Mouse (Mus musculus) cortical plate, adult 2 months (tissue): ENCODE results near the gene Rplp2. TPM values are rescaled to one million over a fixed set of nuclear protein-coding genes. Genes with fewer than 3 reads are reported as not detected.

Source experiments
- H3K27ac ChIP-seq: fragments of 200-500 bp; 2 replicates; pipeline ENCODE4 v1.5.1; 2012; ENCODE audit warnings: low read length, control low read depth, inconsistent platforms; ENCODE audit not compliant: insufficient read depth
- H3K4me1 ChIP-seq: fragments of 200-500 bp; 2 replicates; pipeline ENCODE4 v1.6.1; 2011; ENCODE audit warnings: low read length; ENCODE audit not compliant: control insufficient read depth, insufficient read depth
- H3K4me3 ChIP-seq: fragments of 200-500 bp; 2 replicates; pipeline ENCODE4 v1.5.1; 2011; ENCODE audit warnings: mild to moderate bottlenecking, low read length, control low read depth; ENCODE audit not compliant: insufficient read depth
- CTCF ChIP-seq: fragments of 200-500 bp; IDR thresholded peaks from 2 replicates; pipeline ENCODE4 v1.5.1; 2011; ENCODE audit warnings: mild to moderate bottlenecking, control low read depth, low read length; ENCODE audit not compliant: insufficient read depth; ENCODE audit errors: extremely low read depth
- POLR2A ChIP-seq: fragments of 200-500 bp; IDR thresholded peaks from 2 replicates; pipeline ENCODE4 v1.6.1; 2011; ENCODE audit warnings: mild to moderate bottlenecking, low read length, control low read depth; ENCODE audit not compliant: insufficient read depth; ENCODE audit errors: extremely low read depth
- polyA plus RNA-seq: library from polyadenylated mRNA; depleted of rRNA; stranded (reverse); fragments of >200 nt; gene quantifications from 2 replicates; pipeline ENCODE4 v1.2.3, GENCODE M21; 2012

Rplp2 gene
- polyA plus RNA-seq, 1 experiment: 611 TPM

DNA sequence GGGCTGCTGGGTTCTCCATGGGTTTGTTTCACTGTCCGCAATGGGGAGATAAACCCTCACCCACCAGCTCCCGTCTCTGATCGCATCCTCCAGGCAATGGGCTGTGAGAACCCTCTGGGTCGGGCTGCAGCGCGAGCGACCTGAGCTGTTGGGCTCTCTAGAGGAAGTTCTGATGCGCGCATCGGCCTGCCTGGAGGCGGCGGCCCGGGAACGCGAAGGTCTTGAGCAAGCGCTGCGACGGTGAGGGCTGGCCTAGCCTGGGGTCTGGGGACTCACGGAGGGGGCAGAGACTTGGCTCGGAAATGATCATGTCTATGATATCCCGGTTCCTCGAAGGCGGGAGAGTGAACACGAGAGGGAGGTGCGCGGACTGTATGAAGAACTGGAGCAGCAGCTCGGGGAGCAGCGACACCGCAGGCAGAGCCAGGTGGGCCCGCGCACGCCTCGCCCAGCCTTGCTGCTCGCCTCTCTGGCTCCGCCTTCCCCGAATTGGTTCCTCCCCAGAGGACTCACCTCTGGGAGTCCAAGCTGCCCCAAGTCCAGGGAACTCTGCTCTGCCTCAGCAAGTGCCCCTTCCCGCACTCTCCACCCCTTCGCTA lies 17.5 kb downstream of the Rplp2 start:
- Histone ChIP-seq H3K27ac (peak overlapping the region; percentile 24; the same call in 1 of the 2 replicates), H3K4me1 (peaks cover 7% of the 10 kb centered on the region), H3K4me3 (peak overlapping the region; percentile 4; the same call in 1 of the 2 replicates)
- TF ChIP-seq CTCF: no peak
- no peak for TF ChIP-seq POLR2A

DNA sequence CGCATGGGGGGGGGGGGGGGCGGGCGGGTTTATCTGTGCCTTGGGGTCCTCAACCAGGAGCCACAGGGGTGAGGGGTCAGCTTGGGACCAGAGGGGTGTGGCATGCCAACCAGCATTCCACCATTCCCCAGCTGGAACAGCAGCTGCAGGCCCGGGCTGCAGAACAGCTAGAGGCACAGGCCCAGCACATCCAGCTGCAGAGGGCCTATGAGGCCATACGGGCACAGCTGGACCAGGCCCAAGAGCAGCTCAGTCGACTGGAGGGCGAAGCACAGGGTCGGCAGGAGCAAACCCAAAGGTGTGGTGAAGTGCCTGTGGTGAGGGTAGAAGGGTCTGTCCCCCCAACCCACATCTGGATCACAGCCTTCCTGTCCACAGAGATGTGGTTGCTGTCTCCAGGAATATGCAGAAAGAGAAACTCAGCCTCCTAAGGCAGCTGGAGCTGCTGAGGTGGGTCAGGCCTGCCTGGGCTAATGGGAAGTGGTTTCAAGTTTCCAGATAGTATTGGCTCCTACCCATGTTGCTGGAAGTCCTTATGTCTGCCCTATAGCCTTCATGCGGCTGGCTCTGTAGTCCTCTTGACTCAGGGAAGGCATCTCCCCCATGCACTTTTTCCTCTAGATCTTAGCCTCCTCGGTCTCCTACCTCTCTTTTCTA lies 18.3 kb downstream of the Rplp2 start:
- no peak overlapping the region for H3K27ac ChIP-seq
- H3K4me3 ChIP-seq: no peak overlapping the region
- H3K4me1 ChIP-seq: peaks cover 7% of the 10 kb centered on the region
- TF ChIP-seq CTCF: no peak
- TF ChIP-seq POLR2A: no peak

DNA sequence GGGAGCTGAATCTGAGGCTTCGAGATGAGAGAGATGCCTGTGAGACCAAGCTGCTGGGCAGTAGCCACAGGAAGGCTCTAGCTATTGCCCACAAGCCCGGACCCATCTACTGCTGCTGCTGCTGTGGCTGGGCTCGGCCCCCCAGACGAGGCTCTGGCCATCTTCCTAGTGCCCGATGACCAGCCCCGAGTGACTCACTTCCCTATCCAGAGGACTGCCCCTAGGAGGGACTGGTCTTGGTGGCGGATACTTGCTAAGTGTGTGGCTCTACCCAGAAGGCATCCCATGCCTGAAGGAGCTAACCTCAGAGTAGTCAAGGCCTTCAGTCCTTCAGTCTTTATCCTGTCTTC lies 18.9 kb downstream of the Rplp2 start:
- H3K4me3 ChIP-seq: no peak overlapping the region
- no peak for TF ChIP-seq CTCF
- no peak for TF ChIP-seq POLR2A
- H3K4me1 ChIP-seq: peaks cover 7% of the 10 kb centered on the region
- no peak overlapping the region for H3K27ac ChIP-seq

DNA sequence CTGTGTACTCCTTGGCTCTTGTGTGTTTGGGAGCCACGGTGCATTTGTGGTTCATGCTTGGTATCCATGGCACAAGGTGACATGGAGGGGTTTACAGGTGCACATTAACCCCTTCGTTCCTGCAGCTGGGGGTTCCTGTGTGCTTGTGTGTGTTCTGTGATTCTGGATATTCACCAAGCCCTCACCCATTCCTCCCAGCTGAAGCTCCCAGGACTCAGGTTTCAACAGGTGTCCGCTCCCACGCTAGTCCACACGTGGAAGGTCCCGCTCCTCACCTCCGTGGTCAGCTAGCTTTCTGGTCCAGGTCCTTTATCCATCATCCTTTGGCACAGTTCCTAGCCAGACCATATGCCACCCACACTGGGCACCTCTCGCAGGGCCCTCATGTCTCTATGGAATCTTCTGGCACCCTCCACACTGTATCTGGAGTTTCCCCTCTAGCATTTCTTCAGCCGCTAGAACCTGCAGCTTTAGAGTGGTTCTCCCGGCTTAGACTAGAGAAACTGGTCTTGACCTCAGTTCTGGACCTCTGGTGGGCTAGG lies 19.5 kb downstream of the Rplp2 start:
- Histone ChIP-seq H3K4me1 (peaks cover 7% of the 10 kb centered on the region), H3K4me3 (peak overlapping the region; percentile 62; the same call in 1 of the 2 replicates), H3K27ac (no peak overlapping the region)
- TF ChIP-seq CTCF: no peak
- no peak for TF ChIP-seq POLR2A

DNA sequence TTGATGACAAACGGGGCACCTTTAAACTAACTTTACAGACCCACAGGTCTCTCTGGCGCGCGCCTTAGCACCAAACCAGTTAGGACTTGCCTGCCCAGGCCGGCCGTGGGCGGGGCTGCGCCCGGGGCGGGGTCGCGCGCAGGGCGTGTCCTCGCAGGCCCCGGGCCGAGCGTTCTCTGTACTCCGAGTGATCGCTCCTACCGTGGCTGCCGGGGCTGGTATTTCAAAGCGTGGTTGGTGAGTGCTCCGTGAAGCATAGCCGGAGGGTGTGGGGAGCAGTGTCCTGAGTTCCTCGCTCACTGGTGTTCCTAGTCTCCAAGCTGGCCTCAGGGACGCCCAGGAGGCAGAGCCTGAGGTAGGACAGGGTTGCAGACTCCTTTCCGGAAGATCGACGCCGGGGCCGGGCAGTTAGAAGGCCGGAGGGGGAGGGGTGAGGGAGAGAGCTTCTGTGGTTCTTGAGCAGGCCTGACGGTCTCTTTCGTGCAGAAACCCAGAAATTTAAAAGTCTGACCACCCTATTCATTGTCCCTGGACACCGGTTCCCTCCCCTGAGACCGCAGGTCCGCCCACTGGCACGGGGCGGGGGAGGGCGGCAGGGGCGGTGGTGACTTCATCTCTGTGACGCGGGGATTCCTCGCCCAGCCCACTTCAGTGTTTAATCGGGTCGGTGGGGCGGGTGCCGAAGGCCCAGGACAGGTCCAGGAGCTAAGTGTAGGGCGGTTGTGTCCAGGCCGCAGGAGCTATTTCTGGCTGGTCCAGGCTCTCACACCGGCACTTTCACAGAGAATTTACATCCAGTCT lies 20.3 kb downstream of the Rplp2 start, which contains the start of gene Cd151:
TSS of gene Cd151 (plus strand) at position 163 of the 801 bp plus-strand sequence.
- TF ChIP-seq CTCF (no peak), POLR2A (peak; percentile 36; the same call in 1 of the 2 replicates)
- peak within 1 kb of the TSS; percentile 62 for H3K4me3 ChIP-seq
- H3K4me1 ChIP-seq: peaks cover 7% of the 10 kb centered on the region
- peak within 1 kb of the TSS; percentile 71 for H3K27ac ChIP-seq

DNA sequence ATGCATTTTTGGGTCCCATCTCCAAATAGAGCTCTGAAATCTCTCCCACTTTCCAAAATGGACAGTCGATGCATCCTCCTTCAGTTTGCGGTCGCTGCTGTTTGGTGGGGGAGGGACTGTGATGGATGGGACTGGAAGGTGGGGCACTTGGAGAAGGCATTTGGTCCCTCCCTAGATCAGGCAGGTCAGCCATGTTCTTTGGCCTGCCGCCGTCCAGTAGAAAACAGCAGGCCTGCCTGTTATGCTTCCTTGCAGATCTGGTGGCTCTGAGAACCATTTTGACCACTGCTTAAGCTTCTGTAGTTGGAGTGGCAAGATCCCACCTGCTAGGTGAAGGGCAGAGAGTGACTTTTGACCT lies 21.0 kb downstream of the Rplp2 start:
- Histone ChIP-seq H3K4me3 (peak overlapping the region; percentile 62), H3K27ac (peak overlapping the region; percentile 71), H3K4me1 (peaks cover 7% of the 10 kb centered on the region)
- TF ChIP-seq POLR2A: no peak
- TF ChIP-seq CTCF: no peak

DNA sequence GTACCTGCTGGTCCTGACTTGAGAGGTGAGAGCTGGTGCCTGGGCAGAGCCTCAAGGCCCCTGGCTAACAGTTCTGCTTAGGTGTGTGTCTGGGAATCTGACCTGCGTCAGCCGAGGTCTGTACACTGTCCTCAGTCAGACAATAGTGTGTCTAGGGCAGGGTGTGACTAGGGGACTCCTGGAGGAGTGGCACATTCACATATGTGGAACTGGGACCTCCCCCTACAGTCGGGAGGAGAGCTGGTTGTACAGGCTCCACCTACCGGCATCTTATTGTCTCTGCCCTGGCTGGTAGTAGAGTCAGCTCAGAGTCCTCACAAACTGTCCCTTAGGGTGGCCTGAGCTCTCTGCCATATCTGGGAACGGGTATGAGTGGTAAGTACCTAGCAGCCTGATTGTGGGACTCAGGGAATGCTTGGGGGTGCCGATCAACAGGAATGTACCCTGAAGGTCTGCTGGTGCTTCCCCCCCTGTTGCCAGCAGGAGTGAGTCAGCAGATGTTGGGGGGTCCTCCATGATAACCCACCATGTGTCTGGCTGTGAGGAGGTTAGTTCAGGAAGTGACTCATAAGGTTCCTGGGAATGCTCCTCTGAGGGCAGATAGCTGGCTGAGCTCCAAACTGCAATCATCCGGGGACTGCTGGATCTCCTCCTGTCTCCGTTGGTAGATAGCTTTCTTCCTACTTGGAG lies 21.5 kb downstream of the Rplp2 start:
- peak; percentile 44 for TF ChIP-seq CTCF
- no peak for TF ChIP-seq POLR2A
- peak overlapping the region; percentile 62 for H3K4me3 ChIP-seq
- peaks cover 8% of the 10 kb centered on the region for H3K4me1 ChIP-seq
- peak overlapping the region; percentile 22; the same call in 1 of the 2 replicates for H3K27ac ChIP-seq

DNA sequence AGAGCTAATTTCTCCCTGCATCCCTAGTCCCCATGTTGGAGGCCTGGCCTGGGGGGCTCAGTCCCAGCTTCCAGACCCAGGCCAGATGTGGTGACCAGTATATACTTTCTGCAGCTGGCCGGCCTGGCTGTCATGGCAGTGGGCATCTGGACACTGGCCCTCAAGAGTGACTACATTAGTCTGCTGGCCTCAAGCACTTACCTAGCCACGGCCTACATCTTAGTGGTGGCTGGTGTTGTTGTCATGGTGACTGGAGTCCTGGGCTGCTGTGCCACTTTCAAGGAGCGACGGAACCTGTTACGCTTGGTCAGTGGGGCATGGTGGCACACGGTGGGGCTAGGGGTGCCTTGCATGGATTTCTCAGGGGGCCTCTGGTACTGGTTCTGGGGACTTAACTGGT lies 22.2 kb downstream of the Rplp2 start:
- Histone ChIP-seq H3K27ac (no peak overlapping the region), H3K4me1 (peaks cover 12% of the 10 kb centered on the region), H3K4me3 (peak overlapping the region; percentile 62; the same call in 1 of the 2 replicates)
- TF ChIP-seq CTCF (no peak), POLR2A (no peak)
